Mouse (Mus musculus): ENCODE data around the gene D17H6S53E. TPM values are rescaled to one million over a fixed set of nuclear protein-coding genes. Genes with fewer than 3 reads are reported as not detected.

D17H6S53E gene
- polyA plus RNA-seq, 1 experiment from 2014 or later: 8.6 TPM

- DNase-seq (ENCODE audit: low spot score) (no peak), ATAC-seq (replicated peaks; ENCODE audit: low FRiP score) (no peak)
- no peaks in the 10 kb centered on the region for H3K27me3 ChIP-seq (ENCODE audit: control insufficient read depth, insufficient read depth, low read length)
- no peaks in the 10 kb centered on the region for H3K4me1 ChIP-seq (replicated peaks; ENCODE audit: control insufficient read depth, insufficient read depth, low read length)
- H3K4me3 ChIP-seq (ENCODE audit: low read depth, low read length): no peak overlapping the region
- H3K36me3 ChIP-seq (ENCODE audit: control insufficient read depth, insufficient read depth, low read length): peaks cover 58% of the 10 kb centered on the region
- 0 out of 2 replicates have a peak overlapping the region, but pooled peaks have one; percentile 6 for H3K27ac ChIP-seq (ENCODE audit: low read depth, low read length)
- WGBS: 70% methylated on average over 5 of the region's 5 CpGs
- H3K9me3 ChIP-seq (ENCODE audit: control insufficient read depth, low read length): no peaks in the 10 kb centered on the region
- H3K9ac ChIP-seq (ENCODE audit: low read length): no peak overlapping the region
- H3K4me2 ChIP-seq (ENCODE audit: low read depth, low read length, severe bottlenecking): no peak overlapping the region
These were observed 21.9 kb downstream of the D17H6S53E start for GRCm38 (mm10) chr17:35147922-35148639.

- DNase-seq (ENCODE audit: low spot score): no peak
- H3K4me1 ChIP-seq (replicated peaks; ENCODE audit: control insufficient read depth, insufficient read depth, low read length): no peaks in the 10 kb centered on the region
- H3K4me2 ChIP-seq (ENCODE audit: low read depth, low read length, severe bottlenecking): no peak overlapping the region
- no peak overlapping the region for H3K4me3 ChIP-seq (ENCODE audit: low read depth, low read length)
- no peak for ATAC-seq (replicated peaks; ENCODE audit: low FRiP score)
- H3K9ac ChIP-seq (ENCODE audit: low read length): no peak overlapping the region
- H3K9me3 ChIP-seq (ENCODE audit: control insufficient read depth, low read length): no peaks in the 10 kb centered on the region
- H3K27me3 ChIP-seq (ENCODE audit: control insufficient read depth, insufficient read depth, low read length): no peaks in the 10 kb centered on the region
- H3K36me3 ChIP-seq (ENCODE audit: control insufficient read depth, insufficient read depth, low read length): peaks cover 65% of the 10 kb centered on the region
- no peak overlapping the region for H3K27ac ChIP-seq (ENCODE audit: low read depth, low read length)
- WGBS: 97% methylated on average over 4 of the region's 4 CpGs
These were observed 25.9 kb downstream of the D17H6S53E start for GRCm38 (mm10) chr17:35152121-35152520.

- Histone ChIP-seq H3K27me3 (ENCODE audit: control insufficient read depth, insufficient read depth, low read length) (no peaks in the 10 kb centered on the region), H3K27ac (ENCODE audit: low read depth, low read length) (no peak overlapping the region), H3K9ac (ENCODE audit: low read length) (no peak overlapping the region), H3K4me1 (replicated peaks; ENCODE audit: control insufficient read depth, insufficient read depth, low read length) (no peaks in the 10 kb centered on the region), H3K9me3 (ENCODE audit: control insufficient read depth, low read length) (no peaks in the 10 kb centered on the region), H3K4me2 (ENCODE audit: low read depth, low read length, severe bottlenecking) (no peak overlapping the region), H3K36me3 (ENCODE audit: control insufficient read depth, insufficient read depth, low read length) (peaks cover 74% of the 10 kb centered on the region), H3K4me3 (ENCODE audit: low read depth, low read length) (no peak overlapping the region)
- DNase-seq (ENCODE audit: low spot score): peak; percentile 52
- no peak for ATAC-seq (replicated peaks; ENCODE audit: low FRiP score)
- WGBS: 93% methylated on average over 9 of the region's 9 CpGs
These were observed 26.9 kb downstream of the D17H6S53E start for GRCm38 (mm10) chr17:35153077-35153476.

GRCm38 (mm10) chr17:35153931-35154330 is 27.8 kb downstream of the D17H6S53E start:
- ATAC-seq (replicated peaks; ENCODE audit: low FRiP score) (no peak), DNase-seq (ENCODE audit: low spot score) (no peak)
- Histone ChIP-seq H3K4me2 (ENCODE audit: low read depth, low read length, severe bottlenecking) (no peak overlapping the region), H3K36me3 (ENCODE audit: control insufficient read depth, insufficient read depth, low read length) (peaks cover 81% of the 10 kb centered on the region), H3K27me3 (ENCODE audit: control insufficient read depth, insufficient read depth, low read length) (no peaks in the 10 kb centered on the region), H3K27ac (ENCODE audit: low read depth, low read length) (no peak overlapping the region), H3K4me1 (replicated peaks; ENCODE audit: control insufficient read depth, insufficient read depth, low read length) (no peaks in the 10 kb centered on the region), H3K4me3 (ENCODE audit: low read depth, low read length) (no peak overlapping the region), H3K9me3 (ENCODE audit: control insufficient read depth, low read length) (no peaks in the 10 kb centered on the region), H3K9ac (ENCODE audit: low read length) (no peak overlapping the region)
- 90% methylated on average over 4 of the region's 4 CpGs for WGBS

GRCm38 (mm10) chr17:35154616-35155015 is 28.4 kb downstream of the D17H6S53E start:
- no peak for ATAC-seq (replicated peaks; ENCODE audit: low FRiP score)
- DNase-seq (ENCODE audit: low spot score): no peak
- Histone ChIP-seq H3K9me3 (ENCODE audit: control insufficient read depth, low read length) (no peaks in the 10 kb centered on the region), H3K9ac (ENCODE audit: low read length) (no peak overlapping the region), H3K4me1 (replicated peaks; ENCODE audit: control insufficient read depth, insufficient read depth, low read length) (no peaks in the 10 kb centered on the region), H3K4me3 (ENCODE audit: low read depth, low read length) (no peak overlapping the region), H3K36me3 (ENCODE audit: control insufficient read depth, insufficient read depth, low read length) (peaks cover 80% of the 10 kb centered on the region), H3K27me3 (ENCODE audit: control insufficient read depth, insufficient read depth, low read length) (no peaks in the 10 kb centered on the region), H3K4me2 (ENCODE audit: low read depth, low read length, severe bottlenecking) (no peak overlapping the region), H3K27ac (ENCODE audit: low read depth, low read length) (no peak overlapping the region)
- WGBS: 87% methylated on average over 7 of the region's 7 CpGs

- no peaks in the 10 kb centered on the region for H3K27me3 ChIP-seq (ENCODE audit: control insufficient read depth, insufficient read depth, low read length)
- H3K4me1 ChIP-seq (replicated peaks; ENCODE audit: control insufficient read depth, insufficient read depth, low read length): no peaks in the 10 kb centered on the region
- H3K9ac ChIP-seq (ENCODE audit: low read length): no peak overlapping the region
- H3K9me3 ChIP-seq (ENCODE audit: control insufficient read depth, low read length): no peaks in the 10 kb centered on the region
- peaks cover 82% of the 10 kb centered on the region for H3K36me3 ChIP-seq (ENCODE audit: control insufficient read depth, insufficient read depth, low read length)
- peak; percentile 52 for DNase-seq (ENCODE audit: low spot score)
- H3K27ac ChIP-seq (ENCODE audit: low read depth, low read length): no peak overlapping the region
- H3K4me2 ChIP-seq (ENCODE audit: low read depth, low read length, severe bottlenecking): no peak overlapping the region
- no peak overlapping the region for H3K4me3 ChIP-seq (ENCODE audit: low read depth, low read length)
- ATAC-seq (replicated peaks; ENCODE audit: low FRiP score): no peak
- 93% methylated on average over 12 of the region's 12 CpGs for WGBS
These were observed 29.3 kb downstream of the D17H6S53E start for GRCm38 (mm10) chr17:35155451-35155850.

- ATAC-seq (replicated peaks; ENCODE audit: low FRiP score) (no peak), DNase-seq (ENCODE audit: low spot score) (no peak)
- H3K9ac ChIP-seq (ENCODE audit: low read length): no peak overlapping the region
- no peaks in the 10 kb centered on the region for H3K27me3 ChIP-seq (ENCODE audit: control insufficient read depth, insufficient read depth, low read length)
- H3K4me3 ChIP-seq (ENCODE audit: low read depth, low read length): no peak overlapping the region
- H3K27ac ChIP-seq (ENCODE audit: low read depth, low read length): no peak overlapping the region
- no peaks in the 10 kb centered on the region for H3K9me3 ChIP-seq (ENCODE audit: control insufficient read depth, low read length)
- WGBS: 92% methylated on average over 33 of the region's 33 CpGs
- no peak overlapping the region for H3K4me2 ChIP-seq (ENCODE audit: low read depth, low read length, severe bottlenecking)
- H3K4me1 ChIP-seq (replicated peaks; ENCODE audit: control insufficient read depth, insufficient read depth, low read length): no peaks in the 10 kb centered on the region
- peaks cover 85% of the 10 kb centered on the region for H3K36me3 ChIP-seq (ENCODE audit: control insufficient read depth, insufficient read depth, low read length)
These were observed 30.5 kb downstream of the D17H6S53E start for GRCm38 (mm10) chr17:35156461-35157200.

GRCm38 (mm10) chr17:35157254-35157653 is 31.1 kb downstream of the D17H6S53E start:
- Histone ChIP-seq H3K4me2 (ENCODE audit: low read depth, low read length, severe bottlenecking) (no peak overlapping the region), H3K27ac (ENCODE audit: low read depth, low read length) (no peak overlapping the region), H3K4me1 (replicated peaks; ENCODE audit: control insufficient read depth, insufficient read depth, low read length) (no peaks in the 10 kb centered on the region), H3K9me3 (ENCODE audit: control insufficient read depth, low read length) (no peaks in the 10 kb centered on the region), H3K9ac (ENCODE audit: low read length) (no peak overlapping the region), H3K27me3 (ENCODE audit: control insufficient read depth, insufficient read depth, low read length) (no peaks in the 10 kb centered on the region), H3K4me3 (ENCODE audit: low read depth, low read length) (no peak overlapping the region), H3K36me3 (ENCODE audit: control insufficient read depth, insufficient read depth, low read length) (peaks cover 86% of the 10 kb centered on the region)
- no peak for ATAC-seq (replicated peaks; ENCODE audit: low FRiP score)
- DNase-seq (ENCODE audit: low spot score): no peak
- WGBS: 92% methylated on average over 8 of the region's 8 CpGs

All from forebrain, embryonic 11.5 days (tissue).